Mouse (Mus musculus) T-cell, adult 2 months (primary cell): ENCODE measurements around the gene Gnb1.
A peak's percentile ranks its signal among the peaks of the same experiment; 100 is the strongest.

ENCODE experiments used
- DNase-seq: peaks from one replicate; pipeline ENCODE4 v3.0.0; 2022; ENCODE audit warnings: low spot score

The Gnb1 gene

DNA sequence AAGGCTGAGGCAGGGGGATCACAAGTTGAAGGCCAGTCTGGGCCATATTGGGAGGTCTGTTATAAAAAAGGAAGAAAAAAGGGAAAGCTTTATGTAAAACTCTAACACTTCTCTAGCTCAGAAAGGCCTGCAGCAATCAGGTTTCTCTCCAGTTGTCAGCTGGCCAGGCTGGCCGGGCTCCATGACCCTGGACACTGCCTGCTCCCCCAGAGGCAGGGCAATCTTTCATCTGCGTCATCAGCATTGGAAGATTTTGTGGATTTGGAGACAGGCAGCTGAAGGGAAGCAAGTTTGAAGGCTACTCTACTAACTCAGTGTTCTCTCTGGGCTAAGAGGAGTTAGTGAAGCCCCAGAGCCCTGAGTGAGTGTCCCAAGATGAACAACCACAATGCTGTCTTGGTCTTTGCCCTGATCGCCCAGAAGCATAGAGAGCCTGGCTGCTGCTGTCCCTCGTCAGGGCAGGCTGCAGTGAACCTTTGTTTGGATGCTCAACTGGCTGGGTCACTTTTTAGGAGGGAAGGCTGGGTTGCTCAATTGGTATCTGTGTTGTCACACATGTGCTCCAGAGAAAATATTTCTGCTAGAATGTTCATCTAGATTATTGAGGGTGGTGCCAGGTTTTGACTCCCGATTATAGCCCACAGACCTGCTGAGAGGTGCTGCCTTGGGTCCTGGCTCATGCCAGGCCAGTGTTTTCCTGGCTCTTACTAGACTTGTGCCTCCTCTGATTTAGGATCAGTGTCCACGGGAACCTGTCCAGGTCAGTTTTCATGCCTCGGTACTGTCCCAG lies 87.4 kb downstream of the Gnb1 start:
- DNase-seq, result no peak

DNA sequence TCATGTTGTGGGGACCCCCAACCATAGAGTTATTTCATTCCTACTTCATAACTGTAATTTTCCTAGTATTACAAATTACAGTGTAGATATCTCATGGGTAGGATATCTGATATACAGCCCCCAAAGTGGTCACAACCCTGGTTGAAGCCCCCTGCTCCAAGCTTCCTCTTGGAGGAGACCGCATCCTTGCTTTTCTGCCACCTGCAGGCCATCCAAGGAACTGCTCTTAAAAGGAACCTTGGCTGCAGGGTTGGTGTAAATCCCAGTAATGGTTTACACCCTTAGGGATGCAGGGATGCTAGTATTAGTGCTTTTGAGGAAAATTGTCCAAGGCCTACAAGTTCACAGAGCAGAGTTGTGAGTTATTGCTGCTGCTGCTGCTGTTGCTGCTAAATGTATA lies 89.3 kb downstream of the Gnb1 start:
- DNase-seq, result peak; percentile 21

GRCm38 (mm10) chr4:155582279-155582905 lies 91.2 kb downstream of the Gnb1 start:
- no peak for DNase-seq

DNA sequence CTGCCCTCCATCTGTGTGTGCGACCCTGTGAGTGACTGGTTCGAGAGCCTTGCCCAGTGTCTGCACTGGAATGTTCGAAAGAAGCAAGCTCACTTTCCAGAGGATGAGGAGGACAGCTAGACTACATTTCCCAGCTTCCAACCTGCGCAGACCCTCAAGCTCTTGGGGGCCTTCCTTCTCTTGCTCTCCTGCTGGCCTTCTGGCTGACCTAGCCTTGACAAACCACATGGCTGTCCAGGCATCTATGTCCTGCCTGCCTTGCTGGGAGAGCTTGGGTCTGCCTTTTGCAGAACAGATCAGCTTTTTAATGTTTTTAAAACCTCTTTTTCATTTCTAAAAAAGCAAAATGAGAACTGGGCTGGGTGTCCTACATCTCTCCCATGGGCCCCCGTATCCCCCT lies 98.2 kb downstream of the Gnb1 start:
- no peak for DNase-seq

- DNase-seq, result no peak
Observed at GRCm38 (mm10) chr4:155591012-155591719, 100.0 kb downstream of the Gnb1 start.

GRCm38 (mm10) chr4:155593780-155594179 lies 102.6 kb downstream of the Gnb1 start:
- DNase-seq, result no peak

DNA sequence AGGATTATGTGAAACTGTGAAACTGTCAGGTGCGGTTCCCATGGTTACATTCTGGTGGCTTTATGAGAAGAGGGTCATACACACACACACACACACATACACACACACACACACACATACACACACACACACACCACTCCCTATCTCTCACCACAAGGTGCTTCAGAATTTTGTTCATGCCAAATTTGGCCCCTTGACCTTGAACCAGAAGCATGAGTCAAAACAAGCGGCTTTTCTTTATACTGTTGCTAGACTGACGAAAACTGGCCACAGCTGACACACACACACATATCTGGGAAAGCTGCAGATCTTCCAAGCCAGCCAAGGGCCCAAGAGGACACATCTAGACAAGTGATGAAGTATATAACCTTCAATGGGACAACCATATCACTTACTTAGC lies 104.6 kb downstream of the Gnb1 start:
- no peak for DNase-seq

- DNase-seq, result no peak
Observed at GRCm38 (mm10) chr4:155596606-155597005, 105.4 kb downstream of the Gnb1 start.

DNA sequence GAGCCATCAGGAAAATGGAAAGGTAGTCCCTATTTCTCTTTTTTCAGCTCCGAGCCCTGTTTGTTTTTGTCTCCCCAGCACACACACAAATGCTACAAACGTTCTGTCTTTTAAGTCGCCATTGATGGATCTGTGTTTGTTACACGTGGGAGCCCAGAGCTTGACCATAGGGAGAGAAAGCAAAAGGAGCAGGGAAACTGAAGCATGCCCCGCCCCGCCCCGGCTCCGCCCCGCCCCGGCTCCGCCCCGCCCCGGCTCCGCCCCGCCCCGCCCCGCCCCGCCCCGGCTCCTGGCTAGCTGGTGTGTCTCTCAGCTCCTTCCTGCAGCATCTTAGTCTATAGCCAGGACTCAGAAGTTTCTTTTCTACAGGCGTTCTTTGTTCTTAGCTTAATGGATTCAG lies 107.4 kb downstream of the Gnb1 start:
- no peak for DNase-seq

DNA sequence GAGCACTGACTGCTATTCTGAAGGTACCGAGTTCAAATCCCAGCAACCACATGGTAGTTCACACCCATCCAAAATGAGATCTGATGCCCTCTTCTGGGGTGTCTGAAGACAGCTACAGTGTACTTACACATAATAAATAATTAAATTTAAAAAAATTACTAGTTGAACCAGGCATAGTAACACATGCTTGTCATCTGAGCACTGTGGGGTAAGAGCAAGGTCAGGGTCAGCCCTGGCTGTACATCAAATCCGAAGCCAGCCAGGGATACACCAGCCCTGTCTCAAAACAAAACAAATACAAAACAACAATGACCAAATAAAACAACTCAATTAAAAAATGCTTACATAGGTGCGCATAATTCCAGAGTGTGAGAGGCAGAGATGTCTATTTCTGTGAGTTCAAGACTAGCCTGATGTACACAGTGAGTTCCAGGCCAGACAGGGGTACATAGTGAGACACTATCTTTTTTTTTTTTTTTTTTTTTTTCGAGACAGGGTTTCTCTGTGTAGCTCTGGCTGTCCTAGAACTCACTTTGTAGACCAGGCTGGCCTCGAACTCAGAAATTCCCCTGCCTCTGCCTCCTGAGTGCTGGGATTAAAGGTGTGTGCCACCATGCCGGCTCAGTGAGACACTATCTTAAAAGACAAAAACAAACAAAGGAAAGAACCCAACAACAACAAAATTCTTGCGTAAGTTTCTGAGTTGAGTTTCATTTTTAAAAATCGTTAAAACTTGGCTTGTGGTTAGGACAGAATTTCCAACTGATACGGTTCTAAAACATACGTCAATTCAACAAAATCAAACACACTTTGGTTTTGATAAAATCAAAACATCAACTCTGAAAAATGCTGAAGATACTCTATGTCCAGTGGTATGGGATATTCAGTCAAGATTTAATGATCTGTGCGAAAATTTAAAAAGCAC lies 109.0 kb downstream of the Gnb1 start:
- DNase-seq, result peak; percentile 14

DNA sequence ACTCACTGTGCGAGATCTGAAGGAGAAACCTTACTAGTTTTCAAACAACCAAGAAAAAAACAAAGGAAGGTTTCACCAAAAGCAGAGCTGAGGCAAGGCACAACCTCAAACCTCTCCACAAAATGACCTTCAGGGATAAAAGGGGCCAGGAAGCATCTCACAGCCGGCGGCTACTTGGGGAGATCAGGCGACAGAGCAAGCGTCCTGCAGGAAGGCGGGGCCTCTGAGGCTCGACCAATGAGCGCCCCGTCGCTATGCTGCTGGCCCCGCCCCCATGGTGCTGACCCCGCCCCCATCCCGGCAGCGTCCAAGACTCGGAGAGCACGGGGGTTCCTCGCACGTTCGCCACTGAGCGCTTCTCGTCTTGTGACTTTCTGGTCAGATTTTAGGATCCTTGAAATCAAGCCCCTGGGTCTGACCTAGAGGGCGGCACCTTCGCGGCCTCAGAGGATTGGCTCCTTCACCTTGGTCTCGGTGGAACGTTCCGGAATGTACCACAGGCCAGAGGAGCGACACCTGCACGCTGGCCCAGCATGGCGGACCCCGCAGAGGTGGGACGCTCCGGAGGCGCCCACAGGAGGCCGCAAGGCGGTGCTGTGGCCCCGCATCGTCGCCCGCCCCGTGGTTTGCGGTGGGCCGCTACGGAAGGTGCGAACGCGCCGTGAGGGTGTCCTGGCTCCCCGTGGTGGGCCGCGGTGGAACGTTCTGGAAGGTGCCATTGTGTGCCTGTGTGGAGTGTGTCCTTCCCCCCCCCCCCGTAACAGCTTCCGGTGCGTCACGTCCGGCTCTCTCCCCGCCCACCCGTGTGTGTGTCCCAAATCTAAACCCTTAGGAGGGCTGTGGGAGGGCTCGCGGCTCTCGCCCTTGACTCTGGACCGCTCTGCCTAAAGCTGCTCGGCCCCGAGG lies 110.2 kb downstream of the Gnb1 start, which contains the start of gene Slc35e2:
Slc35e2 (plus strand) TSS at position 326 of the 906 bp plus-strand sequence.
- DNase-seq, result peak; percentile 89

DNA sequence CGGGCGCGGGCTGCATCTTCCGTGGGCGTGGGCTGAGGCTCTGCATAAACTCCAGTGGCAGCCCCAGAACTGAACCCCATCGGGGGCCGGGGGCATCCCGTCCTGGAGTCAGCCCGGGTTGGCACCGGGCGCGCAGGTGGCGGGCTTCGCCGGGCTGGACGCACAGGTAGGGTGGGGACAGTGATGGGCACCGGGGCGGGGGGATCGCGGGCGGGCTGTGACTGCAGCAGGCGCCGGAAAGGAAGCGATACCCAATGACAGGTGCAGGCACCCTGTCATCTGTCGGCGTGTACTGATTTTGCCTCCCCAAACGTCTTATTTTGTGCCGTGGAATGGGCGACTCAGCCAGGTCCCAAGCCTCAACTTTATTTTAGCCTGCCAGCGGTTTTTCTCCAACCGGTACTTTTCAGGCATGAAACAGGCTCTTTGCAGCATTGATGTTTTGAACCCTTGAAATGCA lies 110.9 kb downstream of the Gnb1 start:
- peak; percentile 49 for DNase-seq

DNA sequence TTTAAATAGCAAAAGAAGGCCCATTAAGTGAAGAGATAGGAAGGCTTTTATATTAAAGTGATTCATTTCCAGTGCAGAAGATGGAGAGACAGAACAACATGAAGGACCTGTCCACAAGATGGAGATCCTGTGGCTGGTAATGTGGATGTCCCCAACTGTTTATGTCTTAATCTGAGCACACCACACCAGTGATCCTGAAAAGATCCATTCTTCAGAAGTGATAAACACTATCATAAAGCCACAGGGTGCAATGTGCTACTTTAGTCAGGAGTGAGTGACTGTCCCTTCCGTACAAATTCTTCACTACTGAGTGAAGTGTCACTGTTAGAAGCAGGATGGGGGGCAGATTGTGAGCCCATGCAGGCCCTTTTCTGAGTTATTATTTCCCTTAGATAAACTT lies 111.6 kb downstream of the Gnb1 start:
- DNase-seq, result no peak

DNA sequence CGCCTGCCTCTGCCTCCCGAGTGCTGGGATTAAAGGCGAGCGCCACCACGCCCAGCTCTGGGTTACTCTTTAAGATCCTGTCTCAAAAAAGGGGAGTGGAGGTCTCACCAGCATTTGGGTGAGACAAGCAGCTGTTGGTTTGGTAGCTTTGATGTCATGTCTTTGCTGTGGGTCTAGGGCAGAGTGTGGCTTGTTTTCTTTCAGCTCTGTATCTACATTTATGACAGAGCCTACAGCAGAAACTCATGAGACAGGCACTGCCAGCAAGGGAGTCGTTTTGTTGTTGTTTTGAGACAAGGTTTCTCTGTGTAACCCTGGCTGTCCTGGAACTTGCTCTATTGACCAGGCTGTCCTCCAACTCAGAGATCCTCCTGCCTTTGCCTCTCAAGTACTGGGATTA lies 112.6 kb downstream of the Gnb1 start:
- peak; percentile 18 for DNase-seq

DNA sequence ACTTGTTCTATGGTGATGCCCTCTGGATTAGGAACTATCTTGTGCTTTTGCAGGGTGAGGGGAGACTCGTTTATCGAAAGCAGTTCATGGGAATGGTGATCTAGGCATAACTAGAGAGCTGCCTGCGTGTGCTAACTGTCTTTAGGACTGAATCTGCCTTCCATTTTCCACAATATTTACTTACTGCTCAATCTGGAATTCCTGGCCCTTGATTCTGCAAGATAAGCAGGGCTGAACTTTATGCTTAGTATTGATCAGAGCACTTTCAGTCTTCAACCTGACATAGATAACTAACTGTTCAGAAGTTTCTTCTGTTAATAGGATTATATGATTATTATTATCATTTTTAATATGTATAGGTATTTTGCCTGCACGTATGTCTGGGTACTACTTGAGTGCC lies 114.0 kb downstream of the Gnb1 start:
- DNase-seq, result no peak

- no peak for DNase-seq
Observed at GRCm38 (mm10) chr4:155606825-155607224, 115.7 kb downstream of the Gnb1 start.
